Mouse (Mus musculus) urinary bladder, adult 18-20 months (tissue): Measurements from ENCODE around the gene Diras1.

Experiments used
- DNase-seq, 2 experiments: peaks; one replicate each; pipeline ENCODE4 v3.0.0; 2022; ENCODE audit warnings: low spot score in 2 of 2, mixed read lengths in 2 of 2

Gene Diras1

GRCm38 (mm10) chr10:81028219-81028618, 2.8 kb upstream of the Diras1 start:
- no peak for DNase-seq

GRCm38 (mm10) chr10:81027331-81027730, 1.9 kb upstream of the Diras1 start:
- DNase-seq, result no peak

- no peak for DNase-seq
Observed at GRCm38 (mm10) chr10:81026857-81027256, 1.4 kb upstream of the Diras1 start.

- no peak for DNase-seq
Observed at GRCm38 (mm10) chr10:81025047-81025621, 328 bp downstream of the Diras1 start.

- no peak for DNase-seq
Observed at GRCm38 (mm10) chr10:81024346-81024937, 1.0 kb downstream of the Diras1 start.

GRCm38 (mm10) chr10:81022744-81023143, 2.7 kb downstream of the Diras1 start:
- DNase-seq, result no peak

- no peak for DNase-seq
Observed at GRCm38 (mm10) chr10:81021547-81022110, 3.8 kb downstream of the Diras1 start.

- DNase-seq, result no peak
Observed at GRCm38 (mm10) chr10:81020207-81020606, 5.3 kb downstream of the Diras1 start.

- DNase-seq, result no peak
Observed at GRCm38 (mm10) chr10:81019687-81020086, 5.8 kb downstream of the Diras1 start.

GRCm38 (mm10) chr10:81018326-81018725, 7.1 kb downstream of the Diras1 start:
- DNase-seq, result no peak

- DNase-seq, result peak in 1 of 2 experiments; percentile 40
Observed at GRCm38 (mm10) chr10:81016645-81017044, 8.8 kb downstream of the Diras1 start.

- DNase-seq, result no peak
Observed at GRCm38 (mm10) chr10:81015666-81016065, 9.8 kb downstream of the Diras1 start.

GRCm38 (mm10) chr10:81014393-81015384, 10.8 kb downstream of the Diras1 start, which contains the start of gene Gng7:
Gng7 (minus strand) TSS chr10:81014945.
- DNase-seq, result peak; percentile 93 to 95

GRCm38 (mm10) chr10:81010851-81011250, 14.6 kb downstream of the Diras1 start:
- no peak for DNase-seq

- DNase-seq, result no peak
Observed at GRCm38 (mm10) chr10:81007240-81007639, 18.2 kb downstream of the Diras1 start.

- DNase-seq, result no peak
Observed at GRCm38 (mm10) chr10:81006005-81006677, 19.3 kb downstream of the Diras1 start.

GRCm38 (mm10) chr10:81001161-81001560, 24.3 kb downstream of the Diras1 start:
- DNase-seq, result no peak

- DNase-seq, result no peak
Observed at GRCm38 (mm10) chr10:81000197-81001062, 25.0 kb downstream of the Diras1 start.

- DNase-seq, result peak; percentile 70 to 76
Observed at GRCm38 (mm10) chr10:80999362-81000196, 25.9 kb downstream of the Diras1 start.

GRCm38 (mm10) chr10:80998778-80999177, 26.7 kb downstream of the Diras1 start:
- DNase-seq, result no peak
